Mouse (Mus musculus) cortical plate, adult 2 months (tissue): ENCODE measurements around the gene Inka2.

Experiments
- CTCF ChIP-seq: fragments of 200-500 bp; IDR thresholded peaks from 2 replicates; pipeline ENCODE4 v1.5.1; 2011; ENCODE audit warnings: mild to moderate bottlenecking, control low read depth, low read length; ENCODE audit not compliant: insufficient read depth; ENCODE audit errors: extremely low read depth
- POLR2A ChIP-seq: fragments of 200-500 bp; IDR thresholded peaks from 2 replicates; pipeline ENCODE4 v1.6.1; 2011; ENCODE audit warnings: mild to moderate bottlenecking, low read length, control low read depth; ENCODE audit not compliant: insufficient read depth; ENCODE audit errors: extremely low read depth

DNA sequence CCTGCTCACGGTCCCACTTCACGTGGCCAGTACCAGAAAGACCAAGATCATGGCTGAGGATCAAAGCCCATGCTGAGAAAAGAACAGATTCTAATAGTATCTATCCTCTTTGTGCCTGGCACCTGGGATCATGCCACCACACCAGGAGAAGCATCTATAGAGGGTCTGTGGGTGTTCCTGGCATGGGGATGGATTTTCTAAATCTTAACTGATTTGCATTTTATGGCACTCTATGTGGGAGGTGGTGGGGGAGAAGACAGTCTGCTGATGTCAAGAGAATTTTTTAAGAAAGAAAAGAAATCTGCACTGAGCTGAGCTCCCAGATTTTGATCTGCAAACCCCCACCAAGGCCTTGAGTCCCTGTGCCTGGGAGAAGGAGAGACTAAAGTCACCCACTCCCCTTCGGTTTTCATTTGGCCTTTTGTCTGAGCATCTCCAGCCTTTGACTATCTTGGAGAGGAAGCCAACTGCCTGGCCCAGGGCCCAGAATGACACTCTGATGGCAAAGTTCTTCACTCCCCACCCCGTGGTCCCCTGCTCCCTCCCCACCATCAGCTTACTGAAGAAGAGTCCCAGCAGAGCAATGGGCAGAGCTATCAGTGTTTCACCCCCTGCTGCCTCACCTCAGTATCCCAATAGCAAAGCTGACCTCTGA, 2.1 kb downstream of the Inka2 start:
- no peak for TF ChIP-seq CTCF
- peak; percentile 50 for TF ChIP-seq POLR2A
